Mouse (Mus musculus): ENCODE measurements around the gene Npr1.

Gene Npr1

DNA sequence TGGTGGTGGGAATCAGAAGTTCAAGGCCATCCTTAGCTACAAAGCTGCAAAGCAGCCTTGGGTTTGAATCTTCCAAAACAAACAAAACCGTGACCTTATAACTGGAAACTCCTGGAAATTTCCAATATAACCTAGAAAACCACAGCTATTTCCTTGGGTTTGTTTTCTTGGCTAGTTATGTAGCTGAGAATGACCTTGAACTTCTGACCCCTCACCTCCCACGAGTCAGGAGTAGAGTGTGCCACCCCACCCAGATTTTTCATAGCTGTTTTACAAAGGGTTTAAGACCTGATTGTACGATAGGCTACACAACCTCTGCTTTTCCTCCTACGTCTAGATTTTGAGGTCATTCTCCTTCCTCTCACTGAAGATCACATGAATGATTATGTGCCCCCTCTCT, 28.5 kb downstream of the Npr1 start:
- no peak for DNase-seq (ENCODE audit: low read depth)

- DNase-seq (ENCODE audit: low read depth): no peak
These were observed 31.5 kb downstream of the Npr1 start for GRCm38 (mm10) chr3:90434073-90434730.

- DNase-seq (ENCODE audit: low read depth): peak; percentile 99
These were observed 32.2 kb downstream of the Npr1 start, which contains the start of gene Ints3 for GRCm38 (mm10) chr3:90433381-90434020. Ints3 (minus strand) TSS chr3:90433622.

DNA sequence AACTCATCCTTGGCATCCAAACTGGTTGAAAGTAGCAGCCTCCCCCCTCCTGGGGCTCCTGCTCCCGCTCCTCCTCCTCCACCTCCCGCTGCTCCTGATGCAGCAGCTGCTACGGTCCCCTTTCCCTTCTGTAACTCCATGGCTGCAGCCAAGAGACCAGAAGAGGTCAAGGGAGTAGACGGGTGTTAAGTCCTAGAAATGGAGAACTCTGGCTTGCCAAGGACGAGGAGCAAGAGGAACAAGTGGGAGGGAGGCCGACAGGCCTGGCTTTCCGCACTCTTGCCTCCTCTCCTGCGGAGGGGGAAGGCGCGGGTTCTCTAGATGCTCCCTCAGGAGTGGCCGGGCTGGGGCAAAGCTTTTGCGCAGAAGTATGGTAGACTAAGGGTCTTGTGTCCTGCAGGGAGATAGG, 32.9 kb downstream of the Npr1 start:
- no peak for DNase-seq (ENCODE audit: low read depth)

GRCm38 (mm10) chr3:90432348-90432747, 33.3 kb downstream of the Npr1 start:
- peak; percentile 61 for DNase-seq (ENCODE audit: low read depth)

- no peak for DNase-seq (ENCODE audit: low read depth)
These were observed 36.1 kb downstream of the Npr1 start for GRCm38 (mm10) chr3:90429576-90429975.

GRCm38 (mm10) chr3:90428186-90428585, 37.5 kb downstream of the Npr1 start:
- no peak for DNase-seq (ENCODE audit: low read depth)

DNA sequence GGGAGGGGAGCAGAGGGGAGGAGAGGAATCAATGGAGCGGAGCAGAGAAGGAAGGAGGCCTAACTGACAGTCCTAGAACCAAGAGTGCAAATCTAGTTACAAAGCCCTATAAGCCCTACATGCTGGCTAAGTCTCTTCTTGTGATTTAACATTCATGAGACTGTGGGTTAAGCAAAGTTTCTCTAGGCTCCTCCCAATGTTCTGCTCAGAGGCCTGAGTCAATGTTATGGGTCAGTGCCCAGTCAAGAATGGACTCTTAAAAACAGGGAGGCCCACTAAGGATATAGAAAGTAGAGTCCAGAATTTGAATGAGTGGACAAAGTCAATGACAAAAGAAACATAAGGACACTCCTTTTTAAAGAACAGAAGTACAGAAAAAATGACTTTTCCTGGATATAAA, 38.1 kb downstream of the Npr1 start:
- DNase-seq (ENCODE audit: low read depth): no peak

- DNase-seq (ENCODE audit: low read depth): no peak
These were observed 40.2 kb downstream of the Npr1 start for GRCm38 (mm10) chr3:90425499-90425898.

GRCm38 (mm10) chr3:90423549-90423948, 42.1 kb downstream of the Npr1 start:
- no peak for DNase-seq (ENCODE audit: low read depth)

- DNase-seq (ENCODE audit: low read depth): no peak
These were observed 45.0 kb downstream of the Npr1 start for GRCm38 (mm10) chr3:90420696-90421095.

DNA sequence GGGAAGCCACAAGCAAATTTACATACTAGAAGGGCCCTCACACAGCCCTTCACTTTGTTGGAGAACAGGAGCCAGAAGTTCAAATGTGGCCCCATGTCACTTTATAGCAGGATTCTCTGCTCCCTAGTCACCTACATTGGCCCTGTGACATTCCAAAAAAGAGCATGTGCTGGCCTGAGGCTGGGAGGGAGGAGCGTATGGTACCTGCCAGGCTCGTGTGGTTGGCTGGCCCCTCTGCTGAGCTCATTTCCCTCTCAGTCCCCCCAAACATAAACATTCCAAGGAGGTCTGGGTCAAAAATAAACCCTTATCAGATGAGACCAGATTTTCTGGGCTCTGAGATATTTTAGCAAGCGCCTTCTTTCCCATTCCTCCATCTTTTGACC, 52.7 kb downstream of the Npr1 start:
- DNase-seq (ENCODE audit: low read depth): no peak

- DNase-seq (ENCODE audit: low read depth): peak; percentile 76
These were observed 53.2 kb downstream of the Npr1 start for GRCm38 (mm10) chr3:90412312-90413010.

- peak; percentile 97 for DNase-seq (ENCODE audit: low read depth)
These were observed 56.9 kb downstream of the Npr1 start for GRCm38 (mm10) chr3:90408721-90409120.

GRCm38 (mm10) chr3:90406414-90406813, 59.3 kb downstream of the Npr1 start:
- DNase-seq (ENCODE audit: low read depth): no peak

DNA sequence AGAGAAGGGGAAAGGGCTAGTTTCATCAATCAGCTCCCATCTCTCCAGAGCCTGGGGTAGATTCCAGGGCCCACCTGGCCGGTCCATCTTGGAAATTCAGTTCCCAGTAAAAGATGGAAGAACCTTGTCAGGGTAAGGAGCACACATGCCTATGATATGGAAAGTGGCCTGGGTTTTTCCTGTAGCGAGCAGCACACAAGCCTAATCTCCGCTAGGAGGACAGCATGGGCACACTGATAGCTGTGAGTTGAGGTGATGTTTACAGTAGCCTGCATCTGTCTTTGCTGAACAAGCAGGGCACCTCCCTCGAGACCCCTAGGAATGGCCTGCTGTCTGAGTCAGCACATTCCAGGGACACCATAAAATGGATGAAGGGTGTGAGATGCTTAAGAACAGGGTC, 61.1 kb downstream of the Npr1 start:
- no peak for DNase-seq (ENCODE audit: low read depth)

DNA sequence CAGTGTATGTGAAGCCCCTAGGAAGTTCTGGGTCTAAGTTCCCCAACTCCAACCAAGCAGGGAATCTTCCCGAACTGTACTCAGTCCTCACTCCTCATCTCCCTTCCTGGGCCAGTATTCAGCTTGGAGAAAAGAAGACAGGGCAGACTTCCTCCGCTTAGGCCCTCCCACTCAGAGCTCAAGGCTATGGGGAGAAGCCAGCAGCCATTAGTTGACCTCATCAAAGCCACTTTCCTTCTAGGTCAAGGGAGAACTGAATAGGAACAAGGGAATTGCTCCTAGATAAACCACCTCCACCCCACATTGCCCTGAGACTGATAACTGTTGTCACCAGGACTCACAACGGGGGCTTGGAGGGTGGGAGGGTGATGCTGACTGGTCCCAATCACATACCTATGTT, 61.5 kb downstream of the Npr1 start:
- no peak for DNase-seq (ENCODE audit: low read depth)

GRCm38 (mm10) chr3:90400993-90401392, 64.7 kb downstream of the Npr1 start:
- DNase-seq (ENCODE audit: low read depth): no peak
